Mouse (Mus musculus) Patski (cell line): ENCODE results near the gene BC053393. TPM values are rescaled to one million over a fixed set of nuclear protein-coding genes. Genes with fewer than 3 reads are reported as not detected.
A peak's percentile ranks its signal among the peaks of the same experiment; 100 is the strongest.

Experiments used
- ATAC-seq: fragments of 100-300 bp; one replicate; pipeline ENCODE4 v1.8.0; 2021
- CTCF ChIA-PET: fragments of 350-600 bp; sonication (Branson Sonifier 250); formaldehyde crosslinking; loops from one replicate; lab custom pipeline; 2022; ENCODE audit warnings: inconsistent platforms; lab: Charles Lee
- POLR2A ChIA-PET: fragments of 350-600 bp; sonication (Branson Sonifier 250); formaldehyde crosslinking; loops from one replicate; lab custom pipeline; 2022; ENCODE audit warnings: antibody characterized with exemption, inconsistent platforms; lab: Charles Lee
- DNase-seq: peaks from one replicate; pipeline ENCODE4 v3.0.0-alpha.2; 2011; ENCODE audit warnings: low read depth, low spot score
- H3K27me3 ChIP-seq: fragments of 371-371 bp; one replicate; pipeline ENCODE4 v1.5.1; 2021
- CTCF ChIP-seq: fragments of 100-300 bp; IDR thresholded peaks from one replicate; pipeline ENCODE4 v1.5.1; 2021
- in situ Hi-C: fragments of 300-500 bp; cut with MboI; formaldehyde crosslinking; loops from 3 replicates; pipeline ENCODE4 v1.11.1; 2018; ENCODE audit warnings: low pct_unique_long_range_greater_than_20kb, mixed read lengths
- polyA plus RNA-seq: library from polyadenylated mRNA; unstranded; gene quantifications from one replicate; pipeline ENCODE4 v1.2.3, GENCODE M21; 2021

The BC053393 gene
- not detected for polyA plus RNA-seq

DNA sequence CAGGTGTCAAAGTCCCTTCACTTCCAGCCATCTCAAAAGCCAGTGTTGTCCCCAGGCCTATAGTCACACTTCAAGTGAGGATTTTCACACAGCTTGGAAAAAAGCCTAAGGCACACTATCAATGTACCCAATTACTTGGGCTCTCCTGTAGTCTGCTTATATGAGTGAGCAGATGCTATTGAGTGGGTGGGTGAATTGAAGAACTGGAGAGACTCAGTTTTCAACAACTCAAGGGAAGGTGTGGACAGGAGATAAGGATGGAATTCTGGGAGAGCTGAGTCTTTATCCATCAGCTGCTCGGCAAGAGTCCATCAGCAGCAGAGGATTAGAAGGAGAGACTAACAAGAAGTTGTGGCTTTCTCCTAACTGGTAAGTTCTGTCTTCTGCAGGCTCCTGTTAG, at the start of gene BC053393:
BC053393 (plus strand) TSS at position 210 of the 400 bp plus-strand sequence.
- CTCF ChIA-PET = interaction anchor here (0.9 to 1.0 kb wide), 2 partner anchors 8 to 14 kb away, joined by 3 read pairs; no protein-coding TSS in a partner anchor
- DNase-seq = no peak
- in situ Hi-C loops = no loop called here
- no peak for TF ChIP-seq CTCF
- ATAC-seq = no peak
- POLR2A ChIA-PET = no interaction called here
- no peaks in the 10 kb centered on the region for H3K27me3 ChIP-seq

DNA sequence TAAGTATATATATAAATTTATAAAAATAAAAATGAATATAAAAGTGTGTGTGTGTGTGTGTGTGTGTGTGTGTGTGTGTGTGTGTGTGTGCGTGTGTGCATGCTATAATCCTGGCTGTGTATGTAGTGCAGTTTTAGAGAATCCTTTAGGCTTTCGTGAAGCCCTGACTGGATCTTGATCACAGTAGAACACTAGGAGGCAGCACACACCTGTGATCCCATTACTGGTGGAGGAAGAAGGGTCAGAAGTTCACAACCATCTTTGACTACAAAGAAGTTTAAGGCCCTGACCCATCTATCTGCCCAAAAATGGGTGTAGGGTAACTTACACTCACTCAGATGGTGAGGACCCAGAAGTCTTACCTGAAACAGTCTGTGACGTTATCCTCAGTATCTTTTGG, 48.6 kb upstream of the BC053393 start:
- ChIA-PET POLR2A (no interaction called here), CTCF (no interaction called here)
- no peaks in the 10 kb centered on the region for H3K27me3 ChIP-seq
- TF ChIP-seq CTCF = peak; percentile 53
- in situ Hi-C loops = loop anchor here (10.0 kb wide), 1 partner anchor 212 kb away; the partner anchor contains the start of gene Havcr1
- no peak for DNase-seq
- peak; percentile 26 for ATAC-seq

DNA sequence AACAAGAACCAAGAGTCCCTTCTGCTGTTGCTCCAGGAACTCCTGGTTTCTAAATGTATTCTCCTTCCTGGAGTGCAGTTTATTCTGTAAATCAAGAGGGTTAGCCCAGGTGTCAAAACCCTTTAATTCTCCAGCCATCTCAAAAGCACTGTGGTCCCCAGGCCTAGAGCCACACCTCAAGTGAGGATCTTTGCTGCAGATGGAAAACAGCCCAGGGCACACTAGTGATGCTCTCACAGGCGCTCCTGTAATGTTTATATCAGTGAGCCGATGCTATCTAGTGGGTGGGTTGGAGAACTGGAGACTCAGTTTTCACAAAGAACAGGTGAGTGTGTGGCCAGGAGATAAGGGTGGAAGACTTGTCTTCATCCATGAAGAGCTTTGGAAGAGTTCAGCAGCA, 47.4 kb upstream of the BC053393 start, which contains the start of gene Gm12169:
Gm12169 (plus strand) TSS at position 301 of the 400 bp plus-strand sequence.
- ATAC-seq (no peak), DNase-seq (no peak)
- in situ Hi-C loops = loop anchor here (10.0 kb wide), 1 partner anchor 211 kb away; the partner anchor contains the start of gene Havcr1
- POLR2A ChIA-PET = no interaction called here
- no peak for TF ChIP-seq CTCF
- CTCF ChIA-PET = interaction anchor here (1.2 to 1.5 kb wide), 2 partner anchors 27 to 44 kb away, joined by 3 read pairs; no protein-coding TSS in a partner anchor
- no peaks in the 10 kb centered on the region for H3K27me3 ChIP-seq

GRCm38 (mm10) chr11:46530149-46530548, 41.2 kb upstream of the BC053393 start:
- ATAC-seq = no peak
- no peaks in the 10 kb centered on the region for H3K27me3 ChIP-seq
- CTCF ChIA-PET = interaction anchor here (1.0 kb wide), 1 partner anchor 11 kb away, joined by 3 read pairs; no protein-coding TSS in a partner anchor
- TF ChIP-seq CTCF = no peak
- in situ Hi-C loops = no loop called here
- DNase-seq = no peak
- POLR2A ChIA-PET = no interaction called here

GRCm38 (mm10) chr11:46536978-46537377, 34.4 kb upstream of the BC053393 start:
- no peak for DNase-seq
- TF ChIP-seq CTCF = no peak
- in situ Hi-C loops = no loop called here
- no peak for ATAC-seq
- ChIA-PET CTCF (interaction anchor here (1.5 kb wide), 1 partner anchor 25 kb away, joined by 3 read pairs; no protein-coding TSS in a partner anchor), POLR2A (no interaction called here)
- no peaks in the 10 kb centered on the region for H3K27me3 ChIP-seq

- no peak for DNase-seq
- no peaks in the 10 kb centered on the region for H3K27me3 ChIP-seq
- no peak for TF ChIP-seq CTCF
- CTCF ChIA-PET = interaction anchor here (1.3 kb wide), 1 partner anchor 14 kb away, joined by 3 read pairs; no protein-coding TSS in a partner anchor
- POLR2A ChIA-PET = no interaction called here
- in situ Hi-C loops = no loop called here
- no peak for ATAC-seq
These were observed 27.8 kb upstream of the BC053393 start for GRCm38 (mm10) chr11:46543530-46543929.

- TF ChIP-seq CTCF = no peak
- H3K27me3 ChIP-seq = no peaks in the 10 kb centered on the region
- ATAC-seq (no peak), DNase-seq (no peak)
- in situ Hi-C loops = no loop called here
- ChIA-PET CTCF (interaction anchor here (1.7 kb wide), 1 partner anchor 26 kb away, joined by 3 read pairs; the partner anchor contains the start of gene Gm12169), POLR2A (no interaction called here)
These were observed 21.6 kb upstream of the BC053393 start for GRCm38 (mm10) chr11:46549721-46550120.

GRCm38 (mm10) chr11:46552741-46553140, 18.6 kb upstream of the BC053393 start:
- in situ Hi-C loops = no loop called here
- ChIA-PET CTCF (interaction anchor here (0.7 kb wide), 1 partner anchor 12 kb away, joined by 3 read pairs; no protein-coding TSS in a partner anchor), POLR2A (no interaction called here)

GRCm38 (mm10) chr11:46561096-46561495, 10.2 kb upstream of the BC053393 start:
- ATAC-seq (no peak), DNase-seq (no peak)
- in situ Hi-C loops = no loop called here
- H3K27me3 ChIP-seq = no peaks in the 10 kb centered on the region
- TF ChIP-seq CTCF = no peak
- POLR2A ChIA-PET = no interaction called here
- CTCF ChIA-PET = no interaction called here

More at GRCm38 (mm10) chr11:46552741-46553140, 18.6 kb upstream of the BC053393 start:
- ATAC-seq (no peak), DNase-seq (no peak)
- no peak for TF ChIP-seq CTCF
- H3K27me3 ChIP-seq = no peaks in the 10 kb centered on the region

DNA sequence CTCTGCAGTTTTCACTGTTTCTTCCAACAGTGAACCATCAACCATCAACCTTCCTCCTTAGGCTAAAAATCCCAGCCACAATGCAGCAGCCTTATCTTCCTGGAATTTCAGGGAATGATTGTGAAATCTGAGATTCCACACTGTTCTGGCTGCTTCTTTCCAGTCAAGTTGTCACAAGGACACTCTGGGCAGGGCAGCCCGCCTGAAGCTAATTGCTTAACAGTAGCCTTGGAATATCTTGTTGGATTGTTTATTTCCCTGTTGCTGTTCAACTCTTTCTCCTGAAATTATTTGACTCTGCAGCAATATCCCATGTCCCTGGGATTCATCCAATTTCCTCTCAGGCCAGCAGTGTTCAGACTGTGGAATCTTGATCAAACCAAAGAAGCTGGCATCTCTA, 6.7 kb upstream of the BC053393 start:
- TF ChIP-seq CTCF = no peak
- no peaks in the 10 kb centered on the region for H3K27me3 ChIP-seq
- CTCF ChIA-PET = interaction anchor here (1.2 kb wide), 1 partner anchor 12 kb away, joined by 3 read pairs; no protein-coding TSS in a partner anchor
- no peak for ATAC-seq
- in situ Hi-C loops = no loop called here
- POLR2A ChIA-PET = no interaction called here
- no peak for DNase-seq

- in situ Hi-C loops = no loop called here
- TF ChIP-seq CTCF = no peak
- ChIA-PET CTCF (interaction anchor here (0.7 kb wide), 1 partner anchor 241 kb away, joined by 3 read pairs; no protein-coding TSS in a partner anchor), POLR2A (no interaction called here)
- H3K27me3 ChIP-seq = no peaks in the 10 kb centered on the region
- no peak for ATAC-seq
- no peak for DNase-seq
These were observed 5.4 kb upstream of the BC053393 start for GRCm38 (mm10) chr11:46565967-46566366.
